Mouse (Mus musculus) adrenal gland, postnatal 10 days (tissue): ENCODE results near the gene Lcn5. TPM values are rescaled to one million over a fixed set of nuclear protein-coding genes. Genes with fewer than 3 reads are reported as not detected.
A peak's percentile ranks its signal among the peaks of the same experiment; 100 is the strongest.

Experiments used
- DNase-seq: peaks from one replicate; pipeline ENCODE4 v3.0.0; 2021; ENCODE audit warnings: mixed read lengths
- long read RNA-seq, 2 experiments: library from polyadenylated mRNA; stranded (forward); transcript quantifications; one replicate each; pipeline ENCODE4 v2.0.0; 2021
- total RNA-seq, 2 experiments: library from RNA; stranded (reverse); gene quantifications; 2 replicates each; pipeline ENCODE4 v1.2.3; 2021

Gene Lcn5
- total RNA-seq: not detected
- long read RNA-seq, experiment 1: 0 reads
- long read RNA-seq, experiment 2: 0 reads

DNA sequence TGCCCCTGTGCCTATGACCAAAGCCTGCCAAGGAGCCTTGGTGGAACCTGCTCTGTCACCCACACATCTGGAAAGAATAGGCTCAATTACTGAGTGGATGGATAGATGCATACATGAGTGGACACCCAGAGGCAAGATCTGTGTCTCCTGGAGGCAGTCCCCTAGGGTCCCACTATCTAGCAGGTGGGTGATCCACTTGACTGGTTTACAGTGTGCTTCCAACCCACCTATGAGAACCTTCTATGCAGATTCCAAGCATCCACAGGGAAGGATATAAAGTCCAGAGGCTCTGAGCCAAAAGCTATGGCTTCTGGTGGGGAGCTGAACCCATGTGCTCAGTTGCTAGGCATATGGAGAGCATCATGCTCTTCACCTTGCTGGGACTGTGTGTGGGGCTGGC, at the start of gene Lcn5:
Gene Lcn5 (plus strand): TSS at position 301 of the 400 bp plus-strand sequence.
- DNase-seq: no peak

DNA sequence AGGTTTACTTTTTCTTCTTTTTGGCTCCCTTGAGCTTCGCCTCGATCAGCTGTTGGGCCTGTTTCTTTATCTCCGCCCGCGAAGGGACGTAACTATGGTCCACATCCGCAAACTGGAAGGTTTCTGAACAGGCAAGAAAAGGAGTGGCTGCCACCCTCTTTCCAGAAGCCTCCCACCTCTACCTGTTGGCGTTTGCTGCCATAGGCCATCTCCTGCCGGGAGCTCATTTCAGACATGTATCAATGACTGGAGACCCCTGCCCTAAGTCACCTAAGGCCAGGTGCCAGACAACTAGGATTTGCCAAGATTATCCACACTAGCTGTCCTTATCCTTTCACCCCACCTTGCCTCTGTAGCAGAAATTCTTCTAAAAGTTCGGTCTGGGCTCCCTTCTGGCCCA, 49.1 kb upstream of the Lcn5 start:
- DNase-seq: no peak

DNA sequence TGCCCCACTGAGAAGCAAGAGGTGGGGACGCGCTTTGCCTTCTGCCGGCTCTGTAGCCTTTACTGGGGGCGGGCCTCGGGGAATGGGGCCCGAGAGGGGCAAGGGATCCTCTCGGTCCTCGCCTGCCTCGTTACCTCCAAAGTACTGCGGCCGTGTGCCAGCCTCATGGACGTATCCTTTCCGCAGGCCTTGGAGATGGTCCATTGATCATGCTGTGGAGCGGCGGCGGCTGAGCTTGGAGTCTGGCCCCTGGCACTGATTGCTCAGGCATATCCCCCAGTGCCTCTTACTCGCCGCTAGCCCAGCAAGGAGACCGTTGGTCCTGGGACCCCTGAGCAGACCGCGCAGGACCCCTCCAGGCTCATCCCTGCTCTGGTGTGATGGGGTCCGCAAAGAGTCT, 41.4 kb upstream of the Lcn5 start:
- no peak for DNase-seq

- DNase-seq: no peak
Observed at GRCm38 (mm10) chr2:25617578-25617977, 40.2 kb upstream of the Lcn5 start, which contains the start of gene Ccdc183. Ccdc183 (minus strand) TSS chr2:25617678.

DNA sequence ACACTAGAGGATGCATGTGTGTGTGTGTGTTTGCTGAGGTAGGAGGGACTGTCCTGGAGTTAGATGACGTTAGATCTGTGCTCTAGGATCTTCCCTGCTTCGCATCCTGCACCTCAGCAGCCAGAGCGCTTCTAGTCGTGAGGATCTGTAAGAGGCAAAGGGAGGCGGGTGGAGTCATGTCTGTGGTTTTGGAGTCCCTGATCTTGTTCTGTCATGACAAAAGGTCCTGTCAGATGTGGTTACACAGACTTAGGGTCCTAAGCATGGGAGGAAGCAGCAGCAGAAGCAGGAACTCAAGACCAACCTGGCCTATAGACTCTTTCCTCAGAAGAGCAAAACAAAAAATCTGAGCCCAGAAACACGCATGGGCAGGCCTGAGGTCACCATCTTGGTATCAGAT, 37.4 kb upstream of the Lcn5 start:
- no peak for DNase-seq

- DNase-seq: no peak
Observed at GRCm38 (mm10) chr2:25620852-25621228, 36.9 kb upstream of the Lcn5 start.

DNA sequence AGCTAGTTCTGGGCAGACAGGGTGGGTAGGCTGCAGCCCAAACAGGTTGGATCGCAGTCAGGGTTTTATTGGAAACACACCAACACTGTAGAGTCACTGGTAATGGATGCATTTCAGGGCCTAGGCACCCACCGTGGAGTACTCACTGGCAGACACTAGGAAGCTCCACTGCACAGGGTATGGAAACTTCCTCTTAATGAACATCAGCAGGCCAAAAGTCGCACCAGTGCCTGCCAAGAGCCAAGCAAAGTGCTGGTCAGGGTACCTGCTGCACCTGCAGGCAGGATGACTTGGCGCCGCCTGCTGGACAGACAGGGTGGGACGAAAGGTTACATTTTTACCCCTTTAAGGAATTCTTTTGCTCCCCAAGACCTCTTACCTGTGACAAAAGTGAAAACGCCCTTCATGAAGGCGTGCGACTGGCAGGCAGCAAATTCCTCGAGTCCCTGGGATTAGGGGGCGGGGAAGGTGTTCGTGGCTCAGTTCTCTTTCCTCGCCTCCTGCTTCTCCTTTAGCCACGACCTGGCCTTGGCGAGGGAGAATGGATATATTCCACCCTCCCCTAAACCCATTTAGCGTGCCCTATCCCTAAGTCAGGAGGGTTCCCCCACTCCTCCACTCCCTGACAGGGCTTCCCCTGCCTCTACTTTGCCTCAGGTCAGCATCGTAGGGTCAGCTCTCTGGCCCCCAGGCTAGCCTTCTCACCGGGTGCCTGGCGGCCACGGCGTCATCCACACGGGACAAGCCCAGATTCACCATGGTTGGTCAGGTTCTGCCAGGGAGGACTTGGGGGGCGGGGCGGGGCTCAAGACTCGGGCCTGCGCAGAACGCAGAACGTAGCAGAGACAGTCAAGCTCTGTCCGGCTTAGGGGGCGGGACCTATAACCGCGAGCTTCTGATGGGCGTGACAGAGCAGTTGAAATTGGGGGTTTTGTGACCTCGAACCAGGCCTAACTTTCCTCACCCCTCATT, 36.2 kb upstream of the Lcn5 start, which contains the start of gene Tmem141:
Gene Tmem141 (minus strand): TSS at position 777 of the 972 bp plus-strand sequence.
- DNase-seq: peak; percentile 96

- DNase-seq: no peak
Observed at GRCm38 (mm10) chr2:25625986-25626385, 31.8 kb upstream of the Lcn5 start.

- no peak for DNase-seq
Observed at GRCm38 (mm10) chr2:25627811-25628210, 29.9 kb upstream of the Lcn5 start, which contains the start of gene Fcna. Fcna (minus strand) TSS chr2:25628030.

GRCm38 (mm10) chr2:25628738-25629137, 29.0 kb upstream of the Lcn5 start:
- DNase-seq: peak; percentile 37

- peak; percentile 56 for DNase-seq
Observed at GRCm38 (mm10) chr2:25633616-25634015, 24.1 kb upstream of the Lcn5 start.

DNA sequence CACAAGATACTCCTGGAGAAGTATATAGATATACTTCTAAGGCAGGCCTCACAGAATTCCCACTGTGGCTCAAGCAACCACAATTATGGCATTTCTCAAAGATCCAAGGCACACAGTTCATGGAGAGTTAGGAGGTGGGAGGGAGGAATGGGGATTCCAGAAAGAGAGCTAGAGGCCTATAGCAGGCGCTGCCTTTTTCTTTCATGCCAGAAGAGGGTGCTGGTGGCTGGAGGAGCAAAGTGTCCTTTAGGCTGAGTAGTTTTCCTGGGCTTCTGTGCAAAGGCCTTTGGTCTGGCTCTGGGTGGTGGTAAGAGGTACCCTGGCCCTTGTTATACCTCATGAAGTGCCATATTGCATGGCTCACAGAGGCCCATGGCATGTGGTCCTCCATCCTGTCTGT, 23.7 kb upstream of the Lcn5 start:
- DNase-seq: peak; percentile 45

DNA sequence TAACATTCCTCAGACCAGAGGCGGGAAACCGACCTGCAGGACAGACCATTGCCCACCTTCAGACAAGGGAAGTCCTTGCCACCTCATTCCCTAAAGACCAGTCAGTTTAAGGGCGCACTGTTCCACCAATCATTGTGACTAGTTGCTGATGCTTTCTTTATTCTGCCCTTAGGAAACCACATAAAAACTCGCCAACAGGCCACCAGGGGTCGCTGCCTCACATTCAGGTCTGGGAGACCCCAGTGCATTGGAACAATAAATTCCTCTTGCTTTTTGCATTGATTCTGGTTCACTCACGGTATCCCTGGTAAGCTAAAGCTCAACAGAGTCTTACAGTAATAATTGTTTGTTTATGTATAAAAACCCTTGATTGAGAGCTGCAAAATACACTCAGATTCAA, 17.9 kb upstream of the Lcn5 start:
- DNase-seq: peak; percentile 77

GRCm38 (mm10) chr2:25652902-25653301, 4.8 kb upstream of the Lcn5 start, which contains the start of gene Lcn8:
Lcn8 (plus strand) TSS chr2:25653120.
- no peak for DNase-seq

DNA sequence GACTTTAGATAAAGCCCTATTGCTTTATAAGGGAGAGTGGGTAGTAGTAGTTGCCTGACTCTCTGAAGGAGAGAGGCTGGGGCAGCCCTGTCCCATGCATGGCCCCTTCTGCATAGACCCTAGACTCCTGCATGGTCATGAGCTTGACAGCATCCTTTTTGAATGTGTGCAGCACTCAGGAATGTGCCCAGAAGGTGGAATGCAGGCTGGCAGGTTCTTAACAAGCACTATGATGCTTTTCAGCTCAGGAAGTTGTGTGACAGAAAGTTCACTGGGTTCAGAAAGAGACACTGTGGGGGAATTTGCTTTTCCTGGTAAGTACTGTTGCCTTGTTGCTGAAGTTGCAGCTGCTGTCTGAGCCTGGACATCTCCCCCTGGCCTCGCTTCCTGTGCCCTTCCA, 3.2 kb upstream of the Lcn5 start:
- no peak for DNase-seq

GRCm38 (mm10) chr2:25656691-25657090, 1.1 kb upstream of the Lcn5 start:
- DNase-seq: no peak

- DNase-seq: peak; percentile 52
Observed at GRCm38 (mm10) chr2:25657246-25657645, 506 bp upstream of the Lcn5 start.

- DNase-seq: no peak
Observed at GRCm38 (mm10) chr2:25660279-25660678, 2.5 kb downstream of the Lcn5 start.

DNA sequence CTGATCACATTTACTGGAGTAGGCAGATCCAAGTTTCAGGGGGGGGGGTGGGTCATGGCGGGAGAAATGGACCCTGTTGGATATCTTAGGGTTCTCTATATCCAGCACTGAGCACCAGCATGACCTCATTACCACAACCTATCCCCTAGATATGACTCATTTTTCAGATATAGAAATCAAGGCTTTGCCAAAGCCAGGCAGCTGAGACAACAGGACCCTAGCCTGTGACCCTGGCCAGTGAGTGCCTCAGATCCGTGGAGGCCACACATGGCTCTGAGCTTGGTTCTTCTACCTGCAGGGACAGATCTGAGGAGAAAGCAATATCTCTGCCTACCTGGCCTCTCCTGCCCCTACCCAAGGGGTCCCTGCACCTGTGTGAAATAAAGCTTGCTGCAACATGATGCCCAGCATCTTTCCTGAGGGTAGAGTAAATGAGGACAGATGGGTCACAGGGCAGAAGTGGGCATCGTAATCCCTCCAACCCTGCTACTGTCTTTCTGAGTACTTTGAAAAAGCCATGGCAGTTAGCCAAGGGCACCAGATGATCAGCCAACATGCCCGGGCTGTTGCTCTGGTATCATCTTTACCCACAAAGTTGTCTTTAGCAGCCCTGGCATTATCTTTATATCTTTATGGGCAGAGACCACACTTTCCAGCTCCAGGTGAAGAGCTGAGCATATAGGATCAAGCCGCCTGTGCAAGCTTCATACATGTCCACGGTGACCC, 3.7 kb downstream of the Lcn5 start:
- DNase-seq: peak; percentile 25

GRCm38 (mm10) chr2:25663511-25663910, 5.8 kb downstream of the Lcn5 start:
- DNase-seq: peak; percentile 88

DNA sequence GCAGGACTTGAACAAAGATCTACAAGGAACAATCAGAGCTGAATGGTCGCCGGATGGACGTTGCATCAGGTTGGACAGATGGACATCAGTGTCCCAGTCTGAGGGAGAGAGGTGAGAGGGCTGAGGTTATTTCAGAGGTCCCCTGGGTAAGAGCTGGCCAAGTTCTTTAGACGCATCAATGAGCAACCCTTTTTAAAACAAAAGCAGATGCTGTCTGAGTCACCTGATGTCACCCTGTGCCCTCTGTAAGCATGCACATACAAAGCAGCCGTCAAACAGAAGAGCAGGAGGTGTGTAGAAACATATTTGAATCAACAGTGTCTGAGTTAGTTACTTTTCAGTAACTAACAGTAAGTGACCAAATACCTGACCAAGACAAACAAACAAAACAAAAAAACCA, 6.4 kb downstream of the Lcn5 start:
- no peak for DNase-seq

GRCm38 (mm10) chr2:25666516-25666915, 8.8 kb downstream of the Lcn5 start:
- no peak for DNase-seq

GRCm38 (mm10) chr2:25676486-25676885, 18.7 kb downstream of the Lcn5 start, which contains the start of gene Lcn6:
Lcn6 (plus strand) TSS chr2:25676786.
- DNase-seq: no peak
